11 mouse cellular contexts compared by ENCODE assay signal in the genomic region with DNA sequence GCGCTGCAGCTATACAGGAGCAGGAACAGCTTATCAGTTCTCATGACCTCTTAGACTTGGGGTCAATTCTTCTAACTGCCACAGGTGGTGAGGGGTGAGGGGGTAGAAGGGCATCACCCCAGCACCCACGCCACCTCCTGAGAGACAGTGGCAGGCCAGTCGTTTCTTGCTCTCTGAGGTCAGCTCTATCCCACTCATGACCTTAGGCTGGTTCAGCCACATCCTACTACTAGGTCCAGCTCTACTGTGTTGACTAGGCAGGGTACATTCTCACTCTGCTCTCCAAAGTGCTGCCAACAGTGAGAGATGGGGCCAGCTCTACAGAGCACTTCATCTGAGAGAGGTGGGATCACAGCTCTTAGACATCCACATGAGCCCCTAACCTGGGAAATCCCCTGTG.
"Had no signal": no experiment of that assay in that cellular context is flagged by ENCODE, and none has a peak within 500 bp of the region (broad histone marks: within the 10 kb centered on the region; RNA-seq: fewer than 3 reads in every experiment).

No protein-coding gene starts in this region.

- H3K9ac ChIP-seq: limb, embryonic 15.5 days had no signal

- DNase-seq: kidney, adult 18-20 months; layer of hippocampus, adult 9-11 months; layer of hippocampus, postnatal 36 days; lung, adult 18-20 months; right cerebral cortex, adult 18-20 months; right cerebral cortex, postnatal 25 days; thymus, adult 18-20 months; thymus, postnatal 14 days had no signal

- H3K36me3 ChIP-seq: limb, embryonic 15.5 days had no signal

- H3K27ac ChIP-seq: limb, embryonic 15.5 days had no signal

- H3K4me3 ChIP-seq: limb, embryonic 15.5 days had no signal

- H3K9me3 ChIP-seq: limb, embryonic 15.5 days had no signal

- H3K4me1 ChIP-seq: limb, embryonic 15.5 days had no signal

- ATAC-seq: inflammation-experienced regulatory T-cells, adult 6 months; midbrain, embryonic 16.5 days had no signal

- H3K4me2 ChIP-seq: limb, embryonic 15.5 days had no signal

- H3K27me3 ChIP-seq: limb, embryonic 15.5 days had no signal
